Mouse (Mus musculus) lung, embryonic 14.5 days (tissue): ENCODE data around the gene Arid1b. TPM values are rescaled to one million over a fixed set of nuclear protein-coding genes. Genes with fewer than 3 reads are reported as not detected.

ENCODE experiments used
- ATAC-seq: fragments of 200-750 bp; cut with Nextera tagmentation; 2 replicates; pipeline ENCODE4 v1.8.0; 2017; ENCODE audit warnings: mild to moderate bottlenecking, moderate TSS enrichment, moderate library complexity; ENCODE audit not compliant: insufficient read depth
- DNase-seq: peaks from one replicate; pipeline ENCODE4 v3.0.0-alpha.2; 2015
- H3K27ac ChIP-seq: fragments of 300-500 bp; sonication (generic); 2 replicates; pipeline ENCODE4 v1.5.1; 2014; ENCODE audit warnings: low read depth, mild to moderate bottlenecking, moderate library complexity
- H3K27me3 ChIP-seq: fragments of 300-500 bp; sonication (generic); 2 replicates; pipeline ENCODE4 v1.6.1; 2014; ENCODE audit warnings: low read length, control low read depth; ENCODE audit not compliant: insufficient read depth
- H3K36me3 ChIP-seq: fragments of 300-500 bp; sonication (generic); 2 replicates; pipeline ENCODE4 v1.6.1; 2014; ENCODE audit warnings: control low read depth; ENCODE audit not compliant: insufficient read depth
- H3K4me1 ChIP-seq: fragments of 300-500 bp; sonication (generic); 2 replicates; pipeline ENCODE4 v1.6.1; 2014; ENCODE audit warnings: antibody characterized with exemption, control low read depth; ENCODE audit not compliant: insufficient read depth
- H3K4me2 ChIP-seq: fragments of 300-500 bp; sonication (generic); 2 replicates; pipeline ENCODE4 v1.6.1; 2014; ENCODE audit warnings: mild to moderate bottlenecking
- H3K4me3 ChIP-seq: fragments of 300-500 bp; sonication (generic); 2 replicates; pipeline ENCODE4 v1.5.1; 2014; ENCODE audit warnings: low read depth, low read length
- H3K9ac ChIP-seq: fragments of 300-500 bp; sonication (generic); 2 replicates; pipeline ENCODE4 v1.6.1; 2014
- H3K9me3 ChIP-seq: fragments of 300-500 bp; sonication (generic); 2 replicates; pipeline ENCODE4 v1.6.1; 2016; ENCODE audit warnings: low read depth, low read length, control low read depth
- CTCF ChIP-seq: IDR thresholded peaks from 2 replicates; pipeline ENCODE4 v1.5.1; 2016; ENCODE audit warnings: antibody characterized with exemption, low read depth
- WGBS: fragments of 180-500 bp; shearing (Covaris S2); extraction: QIAGEN DNeasy Blood & Tissue Kit; methylation state at CpG from one replicate; pipeline ENCODE4 v1.1.7; 2014; 5-methylcytosine and 5-hydroxymethylcytosine counted together
- polyA plus RNA-seq: library from polyadenylated mRNA; unstranded; fragments of >200 nt; fragmentation: Nextera tagmentation; extraction: Ambion mirVana; gene quantifications from 2 replicates; pipeline ENCODE4 v1.2.1, GENCODE M21; 2014

The Arid1b gene
- polyA plus RNA-seq, 1 experiment from 2014 or later = 17.3 TPM

- H3K36me3 ChIP-seq = peaks cover 17% of the 10 kb centered on the region; the same call in 1 of the 2 replicates
- H3K4me1 ChIP-seq = no peaks in the 10 kb centered on the region
- no peak overlapping the region for H3K4me2 ChIP-seq
- no peaks in the 10 kb centered on the region for H3K9me3 ChIP-seq
- H3K27ac ChIP-seq = no peak overlapping the region
- H3K9ac ChIP-seq = no peak overlapping the region
- TF ChIP-seq CTCF = no peak
- WGBS = 85% methylated on average over 16 of the region's 16 CpGs
- DNase-seq (no peak), ATAC-seq (no peak)
- no peaks in the 10 kb centered on the region for H3K27me3 ChIP-seq
- H3K4me3 ChIP-seq = no peak overlapping the region
Observed at GRCm38 (mm10) chr17:5269774-5270173, 275.6 kb downstream of the Arid1b start.

- Histone ChIP-seq H3K9me3 (no peaks in the 10 kb centered on the region), H3K9ac (no peak overlapping the region), H3K4me3 (no peak overlapping the region), H3K36me3 (peaks cover 14% of the 10 kb centered on the region; the same call in 1 of the 2 replicates), H3K27me3 (no peaks in the 10 kb centered on the region), H3K4me2 (no peak overlapping the region), H3K27ac (no peak overlapping the region), H3K4me1 (no peaks in the 10 kb centered on the region)
- DNase-seq = no peak
- 78% methylated on average over 6 of the region's 6 CpGs for WGBS
- no peak for TF ChIP-seq CTCF
- ATAC-seq = no peak
Observed at GRCm38 (mm10) chr17:5270823-5271222, 276.7 kb downstream of the Arid1b start.

GRCm38 (mm10) chr17:5273118-5273517, 279.0 kb downstream of the Arid1b start:
- 93% methylated on average over 3 of the region's 3 CpGs for WGBS
- TF ChIP-seq CTCF = no peak
- Histone ChIP-seq H3K27ac (no peak overlapping the region), H3K36me3 (0 out of 2 replicates have a peak, but pooled peaks cover 6% of the 10 kb centered on the region), H3K27me3 (no peaks in the 10 kb centered on the region), H3K4me2 (no peak overlapping the region), H3K4me3 (no peak overlapping the region), H3K9me3 (no peaks in the 10 kb centered on the region), H3K9ac (no peak overlapping the region), H3K4me1 (no peaks in the 10 kb centered on the region)
- DNase-seq (no peak), ATAC-seq (no peak)

GRCm38 (mm10) chr17:5273685-5274084, 279.6 kb downstream of the Arid1b start:
- DNase-seq = peak; percentile 78
- 0 out of 2 replicates have a peak, but pooled peaks cover 7% of the 10 kb centered on the region for H3K36me3 ChIP-seq
- no peaks in the 10 kb centered on the region for H3K9me3 ChIP-seq
- no peak overlapping the region for H3K9ac ChIP-seq
- H3K4me1 ChIP-seq = no peaks in the 10 kb centered on the region
- H3K27me3 ChIP-seq = no peaks in the 10 kb centered on the region
- no peak for TF ChIP-seq CTCF
- H3K4me2 ChIP-seq = no peak overlapping the region
- peak; percentile 25; the same call in 1 of the 2 replicates for ATAC-seq
- H3K27ac ChIP-seq = no peak overlapping the region
- WGBS = 46% methylated on average over 3 of the region's 3 CpGs
- no peak overlapping the region for H3K4me3 ChIP-seq

GRCm38 (mm10) chr17:5274429-5274828, 280.3 kb downstream of the Arid1b start:
- 69% methylated on average over 3 of the region's 3 CpGs for whole genome bisulfite sequencing
- Histone ChIP-seq H3K9ac (no peak overlapping the region), H3K27me3 (no peaks in the 10 kb centered on the region), H3K36me3 (peaks cover 15% of the 10 kb centered on the region; the same call in 1 of the 2 replicates), H3K4me2 (no peak overlapping the region), H3K27ac (no peak overlapping the region), H3K4me1 (no peaks in the 10 kb centered on the region), H3K4me3 (no peak overlapping the region), H3K9me3 (no peaks in the 10 kb centered on the region)
- no peak for DNase-seq
- TF ChIP-seq CTCF = no peak
- ATAC-seq = no peak

GRCm38 (mm10) chr17:5275749-5276148, 281.6 kb downstream of the Arid1b start:
- no peak for DNase-seq
- ATAC-seq = no peak
- Histone ChIP-seq H3K9ac (no peak overlapping the region), H3K4me1 (no peaks in the 10 kb centered on the region), H3K4me2 (no peak overlapping the region), H3K4me3 (no peak overlapping the region), H3K27me3 (no peaks in the 10 kb centered on the region), H3K36me3 (peaks cover 16% of the 10 kb centered on the region; the same call in 1 of the 2 replicates), H3K27ac (no peak overlapping the region), H3K9me3 (no peaks in the 10 kb centered on the region)
- no peak for TF ChIP-seq CTCF
- 89% methylated on average over 6 of the region's 6 CpGs for WGBS

- Histone ChIP-seq H3K4me3 (no peak overlapping the region), H3K9me3 (no peaks in the 10 kb centered on the region), H3K4me2 (no peak overlapping the region), H3K27ac (no peak overlapping the region), H3K9ac (no peak overlapping the region), H3K4me1 (no peaks in the 10 kb centered on the region), H3K27me3 (no peaks in the 10 kb centered on the region), H3K36me3 (peaks cover 16% of the 10 kb centered on the region; the same call in 1 of the 2 replicates)
- DNase-seq (no peak), ATAC-seq (no peak)
- WGBS = 84% methylated on average over 17 of the region's 17 CpGs
- TF ChIP-seq CTCF = no peak
Observed at GRCm38 (mm10) chr17:5277137-5277871, 283.2 kb downstream of the Arid1b start.
